Mouse (Mus musculus) adrenal gland, postnatal 36 days (tissue): ENCODE data around the gene Ampd2. TPM values are rescaled to one million over a fixed set of nuclear protein-coding genes. Genes with fewer than 3 reads are reported as not detected.

Experiments used
- total RNA-seq, 2 experiments: library from RNA; stranded (reverse); gene quantifications; 2 replicates each; pipeline ENCODE4 v1.2.3; 2021

The Ampd2 gene
- total RNA-seq, 2 experiments from 2014 or later = 133 to 143 TPM

Other genes with a start within 250 kb of the Ampd2 start
- gene Eps8l3, start 209.4 kb downstream of the Ampd2 start, total RNA-seq = not detected
- gene Gstm5, start 190.8 kb downstream of the Ampd2 start, total RNA-seq = 10 to 100 TPM; 28.9 to 43.7 TPM
- gene Gstm7, start 154.8 kb downstream of the Ampd2 start, total RNA-seq = 100 to 1,000 TPM; 143 to 157 TPM
- gene Gstm6, start 142.9 kb downstream of the Ampd2 start, total RNA-seq = 1 to 10 TPM; 4.3 to 6.0 TPM
- not detected for gene Gstm3, start 117.4 kb downstream of the Ampd2 start, total RNA-seq
- 100 to 1,000 TPM; 143 to 261 TPM for gene Gstm2, start 100.2 kb downstream of the Ampd2 start, total RNA-seq
- 100 to 1,000 TPM; 325 to 425 TPM for gene Gstm1, start 68.7 kb downstream of the Ampd2 start, total RNA-seq
- gene Gstm4, start 41.8 kb downstream of the Ampd2 start, total RNA-seq = 10 to 100 TPM; 12.0 to 19.0 TPM
- 10 to 100 TPM; 11.5 to 14.7 TPM for gene Gnat2, start 6.1 kb upstream of the Ampd2 start, total RNA-seq
- 100 to 1,000 TPM; 159 to 181 TPM for gene Gnai3, start 59.5 kb upstream of the Ampd2 start, total RNA-seq
- gene Gpr61, start 68.2 kb upstream of the Ampd2 start, total RNA-seq = under 1 TPM; 0.13 to 0.16 TPM
- gene Amigo1, start 99.7 kb upstream of the Ampd2 start, total RNA-seq = 10 to 100 TPM; 20.0 to 22.3 TPM
- 1 to 10 TPM; 6.5 to 7.7 TPM for gene Cyb561d1, start 114.6 kb upstream of the Ampd2 start, total RNA-seq
- 1 to 10 TPM; 7.6 to 9.7 TPM for gene Atxn7l2, start 124.3 kb upstream of the Ampd2 start, total RNA-seq
- under 1 TPM; 0.13 to 0.46 TPM for gene Sypl2, start 140.0 kb upstream of the Ampd2 start, total RNA-seq
- gene Psma5, start 170.3 kb upstream of the Ampd2 start, total RNA-seq = 10 to 100 TPM; 96.6 to 97.5 TPM
- 10 to 100 TPM; 40.7 to 50.8 TPM for gene Sort1, start 197.4 kb upstream of the Ampd2 start, total RNA-seq